9 mouse cellular contexts compared by ENCODE assay signal in genomic region chr7:81862587-81863583, GRCm38 (mm10). TPM values are rescaled to one million over a fixed set of nuclear protein-coding genes. Genes with fewer than 3 reads are reported as not detected.
A peak's percentile ranks its signal among the peaks of the same experiment; 100 is the strongest.
DNase-seq lines count a peak whose midpoint lies in the region; ATAC-seq and TF ChIP-seq lines count a peak whose summit lies in the region.
"Had no signal": no experiment of that assay in that cellular context is flagged by ENCODE, and none has a peak within 500 bp of the region (broad histone marks: within the 10 kb centered on the region; RNA-seq: fewer than 3 reads in every experiment).

No protein-coding gene starts in this region.

- H3K4me1 ChIP-seq in midbrain, embryonic 10.5 days = peaks cover 28% of the 10 kb centered on the region
- peaks cover 4% of the 10 kb centered on the region; the same call in 1 of the 2 replicates for H3K4me1 ChIP-seq in midbrain, postnatal 0 days (ENCODE audit: insufficient read depth, low read length)
- H3K4me1 ChIP-seq in limb, embryonic 10.5 days = peaks cover 31% of the 10 kb centered on the region

- H3K4me3 ChIP-seq in midbrain, embryonic 10.5 days = no peak overlapping the region
- no peak overlapping the region for H3K4me3 ChIP-seq in midbrain, postnatal 0 days (ENCODE audit: low read depth, low read length)
- no peak overlapping the region for H3K4me3 ChIP-seq in limb, embryonic 10.5 days
- H3K4me3 ChIP-seq: limb, embryonic 13.5 days had no signal

- ATAC-seq in midbrain, postnatal 0 days (ENCODE audit: low FRiP score) = no peak

- H3K9ac ChIP-seq in midbrain, postnatal 0 days (replicated peaks; ENCODE audit: low read length, poor library complexity, severe bottlenecking) = no peak overlapping the region
- H3K9ac ChIP-seq: limb, embryonic 13.5 days had no signal

- no peaks in the 10 kb centered on the region for H3K36me3 ChIP-seq in midbrain, embryonic 10.5 days
- no peaks in the 10 kb centered on the region for H3K36me3 ChIP-seq in midbrain, postnatal 0 days (ENCODE audit: insufficient read depth, low read length)
- no peaks in the 10 kb centered on the region for H3K36me3 ChIP-seq in limb, embryonic 10.5 days
- H3K36me3 ChIP-seq: limb, embryonic 13.5 days had no signal

- peaks cover 36% of the 10 kb centered on the region for H3K27me3 ChIP-seq in midbrain, embryonic 10.5 days (ENCODE audit: low read depth, poor library complexity, severe bottlenecking)
- H3K27me3 ChIP-seq in midbrain, postnatal 0 days (ENCODE audit: insufficient read depth, low read length) = no peaks in the 10 kb centered on the region
- peaks cover 38% of the 10 kb centered on the region for H3K27me3 ChIP-seq in limb, embryonic 10.5 days (ENCODE audit: low read depth, poor library complexity, severe bottlenecking)

- intact Hi-C loops in gastrocnemius, postnatal 14 days (cut with DNase I; ENCODE audit: low total_unique reads) = no loop called here

- H3K4me2 ChIP-seq in midbrain, postnatal 0 days (ENCODE audit: low read depth, low read length, poor library complexity, severe bottlenecking) = no peak overlapping the region
- H3K4me2 ChIP-seq: limb, embryonic 13.5 days had no signal

- no peak for TF ChIP-seq CTCF in midbrain, postnatal 0 days (IDR thresholded peaks at IDR 0.05)

- no peaks in the 10 kb centered on the region for H3K9me3 ChIP-seq in midbrain, embryonic 10.5 days (replicated peaks)
- no peaks in the 10 kb centered on the region for H3K9me3 ChIP-seq in midbrain, postnatal 0 days (ENCODE audit: low read length)
- H3K9me3 ChIP-seq in limb, embryonic 10.5 days (replicated peaks) = no peaks in the 10 kb centered on the region
- H3K9me3 ChIP-seq: limb, embryonic 13.5 days had no signal

- 71% methylated on average over 24 of the region's 24 CpGs for WGBS in midbrain, embryonic 10.5 days
- 82% methylated on average over 24 of the region's 24 CpGs for WGBS in midbrain, postnatal 0 days
- 74% methylated on average over 24 of the region's 24 CpGs for WGBS in limb, embryonic 10.5 days

- H3K27ac ChIP-seq in midbrain, embryonic 10.5 days (replicated peaks) = no peak overlapping the region; the same call in 1 of the 2 replicates
- no peak overlapping the region for H3K27ac ChIP-seq in midbrain, postnatal 0 days (ENCODE audit: low read depth, low read length)
- H3K27ac ChIP-seq in limb, embryonic 10.5 days = peak overlapping the region; percentile 21; the same call in 1 of the 2 replicates
- H3K27ac ChIP-seq: limb, embryonic 13.5 days had no signal

- peak; percentile 30 for DNase-seq in midbrain, embryonic 10.5 days (ENCODE audit: low spot score)
- DNase-seq in midbrain, postnatal 0 days (ENCODE audit: low spot score) = no peak
- peak; percentile 53 for DNase-seq in gastrocnemius, postnatal 14 days
- DNase-seq in limb, embryonic 10.5 days (ENCODE audit: low spot score) = no peak
- peak; percentile 26 to 57 for DNase-seq in monocyte, adult 2 months (ENCODE audit: low read depth in 1 of 2, low spot score in 2 of 2)
- DNase-seq in cerebellum, adult 8-10 months = no peak
- DNase-seq in cerebellum, adult 18-20 months = no peak
- no peak for DNase-seq in adrenal gland, postnatal 4 days (ENCODE audit: low spot score in 2 of 2)

RNA-seq across cellular contexts. Expression of gene Tm6sf1, which starts 4.1 kb away (rescaled TPM):
- 12.6 and 15.8 TPM in 2 replicates for polyA plus RNA-seq in midbrain, embryonic 10.5 days (2016; fragmentation: Nextera tagmentation; extraction: Ambion mirVana)
- total RNA-seq in midbrain, postnatal 0 days (2014; rRNA removed) = 8.7 and 15.2 TPM in 2 replicates
- polyA plus RNA-seq in midbrain, postnatal 0 days (2015; fragmentation: Nextera tagmentation; extraction: Ambion mirVana) = 7.9 and 9.8 TPM in 2 replicates
- total RNA-seq in gastrocnemius, postnatal 14 days (2021) = 10 to 100 TPM; 32.9 to 43.5 TPM
- 9.2 and 9.9 TPM in 2 replicates for polyA plus RNA-seq in limb, embryonic 10.5 days (2016; fragmentation: Nextera tagmentation; extraction: Ambion mirVana)
- total RNA-seq in adrenal gland, postnatal 4 days (2021) = 10 to 100 TPM; 15.2 to 16.3 TPM

RNA-seq across cellular contexts. Expression of gene Gm10160, which starts 7.3 kb away (rescaled TPM):
- not detected in 2 replicates for polyA plus RNA-seq in midbrain, embryonic 10.5 days (2016; fragmentation: Nextera tagmentation; extraction: Ambion mirVana)
- not detected in 2 replicates for total RNA-seq in midbrain, postnatal 0 days (2014; rRNA removed)
- polyA plus RNA-seq in midbrain, postnatal 0 days (2015; fragmentation: Nextera tagmentation; extraction: Ambion mirVana) = not detected in 2 replicates
- not detected for total RNA-seq in gastrocnemius, postnatal 14 days (2021)
- polyA plus RNA-seq in limb, embryonic 10.5 days (2016; fragmentation: Nextera tagmentation; extraction: Ambion mirVana) = not detected in 2 replicates
- not detected for total RNA-seq in adrenal gland, postnatal 4 days (2021)
- polyA plus RNA-seq: limb, embryonic 13.5 days had no signal

RNA-seq across cellular contexts. Expression of gene Btbd1, which starts 33.7 kb away (rescaled TPM):
- 66.3 and 70.3 TPM in 2 replicates for polyA plus RNA-seq in midbrain, embryonic 10.5 days (2016; fragmentation: Nextera tagmentation; extraction: Ambion mirVana)
- 112 and 127 TPM in 2 replicates for total RNA-seq in midbrain, postnatal 0 days (2014; rRNA removed)
- polyA plus RNA-seq in midbrain, postnatal 0 days (2015; fragmentation: Nextera tagmentation; extraction: Ambion mirVana) = 85.4 and 92.5 TPM in 2 replicates
- total RNA-seq in gastrocnemius, postnatal 14 days (2021) = 100 to 1,000 TPM; 183 to 206 TPM
- 58.5 and 59.4 TPM in 2 replicates for polyA plus RNA-seq in limb, embryonic 10.5 days (2016; fragmentation: Nextera tagmentation; extraction: Ambion mirVana)
- 100 to 1,000 TPM; 101 to 102 TPM for total RNA-seq in adrenal gland, postnatal 4 days (2021)

Comparison
In these comparisons a context has a peak if more than half of its experiments do, and no peak if none do; other contexts are left out.
1. DNase-seq: peak in midbrain, embryonic 10.5 days (single experiment), gastrocnemius, postnatal 14 days (single experiment) and monocyte, adult 2 months (2 of 2); none in midbrain, postnatal 0 days (single experiment), limb, embryonic 10.5 days (single experiment), cerebellum, adult 8-10 months (single experiment), cerebellum, adult 18-20 months (0 of 2) and adrenal gland, postnatal 4 days (0 of 2).